Mouse (Mus musculus) telencephalon, adult 2 months (tissue): ENCODE results near the gene Dis3l.
A peak's percentile ranks its signal among the peaks of the same experiment; 100 is the strongest.
"Not testable (repeated sequence)": the region's sequence is repeated elsewhere in the genome, so short reads cannot be mapped to it uniquely, and the experiment has no call there.

Source experiments
- DNase-seq: peaks from one replicate; pipeline ENCODE4 v3.0.0-alpha.2; 2011; ENCODE audit warnings: low read depth, low spot score

The Dis3l gene

GRCm38 (mm10) chr9:64316986-64317385 lies 24.1 kb downstream of the Dis3l start:
- DNase-seq: no peak

DNA sequence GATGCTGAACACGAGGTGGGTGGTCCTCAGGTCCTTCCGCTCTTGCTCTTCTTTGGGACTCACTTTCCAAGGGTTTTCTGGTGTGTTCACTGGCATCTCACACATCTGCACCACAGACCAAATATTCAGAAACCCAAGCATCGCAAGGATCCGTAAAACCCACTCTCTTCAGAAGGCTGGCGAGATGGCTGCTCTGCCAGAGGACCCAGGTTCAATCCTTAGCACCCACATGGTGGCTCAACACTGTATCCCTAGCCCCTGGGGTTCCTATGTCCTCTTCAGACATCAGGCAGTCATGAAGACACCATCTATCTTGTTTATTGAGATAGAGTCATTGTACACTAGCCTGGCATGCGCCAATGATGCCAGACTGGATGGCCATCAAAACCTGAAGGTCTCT lies 26.4 kb downstream of the Dis3l start:
- no peak for DNase-seq

GRCm38 (mm10) chr9:64312128-64312527 lies 29.0 kb downstream of the Dis3l start:
- no peak for DNase-seq

DNA sequence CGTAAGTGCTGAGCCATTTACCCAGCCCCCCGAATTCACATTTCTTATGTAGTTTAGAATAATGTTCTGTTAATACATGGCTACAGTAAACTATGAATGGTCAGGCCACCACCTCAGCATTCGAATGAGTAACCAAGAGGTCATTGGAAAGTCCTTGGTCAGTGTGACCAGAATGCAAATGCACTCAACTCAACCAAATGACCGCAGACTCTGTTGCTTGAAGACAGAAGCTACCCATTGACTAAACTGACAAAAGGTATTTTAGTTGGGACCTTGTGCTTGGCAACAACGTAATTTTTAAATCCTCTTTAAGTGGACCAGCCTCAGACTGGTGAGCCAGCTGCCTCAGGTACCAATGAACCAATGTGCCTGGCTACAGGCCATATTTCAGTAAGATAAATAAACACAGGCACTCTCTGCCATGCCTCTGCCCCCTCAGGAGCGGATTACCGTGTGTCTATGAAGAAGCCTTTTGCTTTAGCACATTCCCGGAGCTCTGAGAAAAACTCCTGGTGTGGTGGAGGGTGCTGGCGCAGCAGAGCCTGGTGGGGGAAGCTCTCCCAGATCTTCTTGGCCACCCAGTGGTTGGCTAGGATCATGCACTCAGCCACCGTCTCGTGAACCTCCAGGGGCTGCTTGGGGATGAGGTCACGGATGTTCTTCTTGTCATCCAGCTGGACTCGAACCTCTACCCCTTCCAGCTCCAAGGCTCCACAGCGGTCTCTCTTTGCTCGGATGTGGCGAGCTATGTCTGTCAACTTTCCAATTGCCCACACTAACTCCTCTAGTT lies 29.9 kb downstream of the Dis3l start:
- no peak for DNase-seq

- DNase-seq: no peak
Observed at GRCm38 (mm10) chr9:64306476-64307312, 34.4 kb downstream of the Dis3l start.

- DNase-seq: not testable (repeated sequence)
Observed at GRCm38 (mm10) chr9:64303086-64303485, 38.0 kb downstream of the Dis3l start.

DNA sequence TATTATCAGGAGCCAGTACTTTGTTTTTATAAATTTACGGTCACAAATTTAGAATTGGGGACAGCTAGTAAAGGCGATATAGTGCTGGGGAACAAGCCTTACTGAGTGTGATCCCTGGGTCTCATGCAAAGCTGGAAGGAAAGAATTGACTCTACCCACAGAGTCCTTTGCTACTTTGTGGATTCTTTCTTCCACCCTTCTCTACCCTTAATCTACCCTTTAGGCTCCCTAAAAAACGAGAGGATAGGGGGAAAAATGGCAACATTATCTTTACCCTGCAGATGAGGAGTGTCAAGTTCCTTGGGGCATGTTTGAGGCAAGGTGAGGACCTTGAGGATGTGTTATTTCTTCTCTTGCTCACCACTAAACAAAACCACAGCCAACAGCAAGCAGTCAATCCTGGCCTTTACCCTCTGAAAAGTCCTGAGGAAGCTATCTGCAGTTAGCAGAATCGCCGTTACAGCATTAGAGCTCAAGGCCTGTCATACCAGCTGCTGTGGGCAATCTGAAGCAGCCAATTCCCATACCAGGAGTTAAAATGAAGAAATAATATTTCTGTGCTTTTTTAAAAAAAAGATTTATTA lies 58.6 kb downstream of the Dis3l start:
- DNase-seq: no peak

DNA sequence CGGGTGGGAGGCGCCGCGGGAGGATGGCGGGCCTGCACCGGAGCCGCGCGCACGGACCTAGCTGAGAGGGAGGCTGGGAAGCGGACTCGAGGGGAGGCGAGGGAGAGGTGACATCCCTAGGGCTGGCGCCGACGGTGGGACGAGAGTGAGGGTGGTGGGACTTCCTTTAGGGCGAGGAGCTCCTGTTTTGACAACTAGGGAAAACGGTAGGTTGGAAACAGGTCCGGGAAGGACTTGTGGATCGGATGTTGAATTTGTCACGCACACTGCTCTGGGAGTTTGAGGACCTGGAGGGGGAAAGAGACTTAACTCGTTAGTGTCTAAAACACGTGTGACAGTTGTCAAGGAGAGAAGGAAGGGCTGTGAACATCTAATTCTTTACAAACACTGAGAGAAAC lies 59.3 kb downstream of the Dis3l start:
- peak; percentile 1 for DNase-seq

DNA sequence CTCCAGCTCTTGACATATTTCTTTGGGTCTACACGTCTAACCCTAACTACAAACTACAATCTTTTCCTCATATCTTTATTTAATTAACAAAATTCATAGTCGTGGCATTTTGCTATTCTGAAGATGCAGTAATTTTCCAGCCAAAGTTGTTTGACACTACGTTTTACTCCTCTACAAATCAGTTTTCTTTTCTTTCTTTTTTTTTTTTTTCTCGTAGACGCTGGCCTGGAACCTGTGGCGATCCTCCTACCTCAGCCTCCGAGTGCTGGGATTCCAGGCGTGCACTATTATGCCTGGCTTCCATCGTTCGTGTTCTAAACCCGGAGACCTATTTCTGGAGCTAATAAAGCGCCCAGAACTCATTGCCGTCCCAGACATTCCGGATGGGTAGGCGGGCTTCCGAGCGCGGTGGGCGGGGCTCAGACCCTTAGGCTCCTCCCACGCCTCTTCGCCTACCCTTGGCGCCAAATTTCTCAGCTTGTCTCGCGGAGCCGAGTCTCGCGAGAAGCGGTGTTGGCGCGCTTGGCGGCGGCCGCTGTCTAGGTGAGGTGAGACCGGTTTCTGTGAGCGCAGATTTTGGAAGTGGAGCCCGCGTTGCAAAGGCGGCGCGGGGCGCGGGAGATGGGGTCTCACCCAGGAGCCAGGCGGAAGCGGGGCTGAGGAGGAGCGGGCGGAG lies 59.8 kb downstream of the Dis3l start, which contains the start of gene Tipin:
Gene Tipin (plus strand): TSS at position 477 of the 676 bp plus-strand sequence.
- DNase-seq: peak; percentile 86

DNA sequence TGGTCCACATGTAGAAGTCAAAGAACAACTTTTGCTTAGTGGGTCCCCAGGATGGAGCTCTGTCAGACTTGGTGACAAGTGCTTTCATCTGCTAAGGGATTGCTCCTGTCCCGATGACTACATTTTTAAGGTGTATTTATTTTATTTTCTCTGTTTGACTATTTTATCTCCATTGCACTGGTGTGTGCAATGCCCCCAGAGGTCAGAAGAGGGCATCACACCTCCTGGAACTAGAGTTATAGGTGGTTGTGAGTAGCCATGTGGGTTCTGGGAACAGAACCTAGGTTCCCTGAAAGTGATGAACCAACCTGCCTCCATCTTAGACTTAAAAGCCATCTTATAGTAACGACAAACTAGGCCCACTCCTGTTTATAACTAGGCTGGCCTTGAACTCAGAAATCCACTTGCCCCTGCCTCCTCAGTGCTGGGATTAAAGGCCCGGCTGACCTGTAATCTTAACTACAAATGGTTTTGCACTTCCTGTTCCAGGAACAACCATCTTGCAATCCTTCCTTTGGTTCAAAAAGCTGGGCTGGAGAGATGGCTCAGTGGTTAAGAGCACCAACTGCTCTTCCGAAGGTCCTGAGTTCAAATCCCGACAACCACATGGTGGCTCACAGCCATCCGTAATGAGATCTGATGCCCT lies 62.3 kb downstream of the Dis3l start:
- DNase-seq: no peak

DNA sequence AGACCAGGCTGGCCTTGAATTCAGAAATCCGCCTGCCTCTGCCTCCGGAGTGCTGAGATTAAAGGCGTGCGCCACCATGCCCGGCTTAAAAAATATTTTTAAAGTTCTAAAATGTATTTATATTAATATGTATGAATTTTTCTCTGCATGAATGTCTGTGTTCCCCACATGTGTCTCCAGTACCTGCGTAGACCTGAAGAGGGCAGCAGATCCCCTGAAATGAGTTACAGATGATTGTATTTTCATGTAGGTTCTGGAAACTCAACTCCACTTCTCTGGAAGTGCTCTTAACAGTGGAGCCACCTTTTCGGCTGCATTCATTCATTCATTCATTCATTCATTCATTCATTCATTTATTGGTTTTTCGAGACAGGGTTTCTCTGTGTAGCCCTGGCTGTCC lies 63.4 kb downstream of the Dis3l start:
- no peak for DNase-seq

DNA sequence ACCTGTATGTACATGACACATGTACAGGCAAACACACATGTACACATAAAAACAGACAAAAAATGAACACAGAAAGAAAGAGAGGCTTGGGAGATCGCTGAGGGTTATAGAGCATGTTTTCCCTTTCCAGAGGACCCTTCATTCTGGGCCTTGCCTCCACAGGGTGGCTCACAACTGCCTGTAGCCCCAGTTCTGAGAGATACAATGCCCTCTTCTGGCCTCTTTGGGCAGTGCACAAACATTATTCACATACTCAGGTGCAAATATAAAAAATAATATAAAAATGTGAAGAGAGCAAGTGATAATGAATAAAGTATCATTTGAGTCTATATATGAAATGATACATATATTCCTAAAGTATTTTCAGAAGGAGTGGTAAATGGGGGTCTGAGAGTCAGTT lies 66.2 kb downstream of the Dis3l start:
- DNase-seq: no peak

DNA sequence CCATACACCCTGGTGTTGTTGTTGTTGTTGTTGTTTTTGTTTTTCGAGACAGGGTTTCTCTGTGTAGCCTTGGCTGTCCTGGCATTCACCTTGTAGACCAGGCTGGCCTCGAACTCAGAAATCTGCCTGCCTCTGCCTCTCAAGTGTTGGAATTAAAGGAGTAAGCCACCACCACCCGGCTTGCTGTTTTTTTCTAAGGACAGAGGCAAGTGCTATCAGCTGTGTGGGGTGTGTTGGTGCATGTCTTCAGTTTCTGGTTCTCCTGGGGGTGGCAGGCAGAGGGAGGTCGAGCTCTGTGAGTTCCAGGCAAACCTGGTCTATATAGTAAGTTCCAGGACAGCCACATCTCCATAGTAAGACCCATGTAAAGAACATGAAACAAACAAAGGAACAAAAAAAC lies 66.8 kb downstream of the Dis3l start:
- no peak for DNase-seq

- DNase-seq: no peak
Observed at GRCm38 (mm10) chr9:64273757-64274156, 67.3 kb downstream of the Dis3l start.

DNA sequence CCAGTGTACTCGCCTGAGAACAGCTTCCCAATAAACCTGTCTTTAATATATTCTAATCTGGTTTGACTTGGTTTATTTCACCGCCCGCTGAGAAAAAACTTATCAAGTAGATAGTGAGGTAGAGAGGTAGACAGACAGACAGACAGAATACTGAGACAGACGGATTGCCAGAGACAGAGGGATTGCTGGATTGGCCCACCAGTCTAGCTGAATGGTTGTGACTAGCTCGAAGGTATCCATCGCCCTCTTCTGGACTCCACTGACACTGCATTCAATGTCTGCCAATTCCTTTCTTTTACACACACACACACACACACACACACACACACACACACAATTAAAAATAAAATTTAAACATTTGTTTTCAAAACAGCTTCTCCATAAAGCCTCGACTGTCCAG lies 68.5 kb downstream of the Dis3l start:
- no peak for DNase-seq

DNA sequence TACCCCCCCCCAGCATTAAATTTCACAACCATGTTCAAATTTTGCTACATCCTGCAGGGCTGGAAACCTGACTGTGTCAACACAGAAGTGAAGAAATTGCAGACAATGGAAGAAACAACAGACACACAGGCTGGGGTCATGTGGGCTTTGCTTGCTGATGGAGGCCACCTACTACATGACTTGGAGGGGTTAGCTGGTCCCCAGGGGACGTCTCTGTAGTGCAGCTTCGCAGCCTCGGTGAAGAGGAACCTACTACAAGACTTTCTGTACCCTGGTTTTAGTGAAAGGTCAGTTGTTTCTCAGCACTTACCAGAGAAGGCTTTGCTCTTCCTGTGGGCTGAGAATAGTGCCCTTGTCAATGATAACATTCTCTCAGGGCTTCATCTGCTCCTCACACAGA lies 69.8 kb downstream of the Dis3l start:
- DNase-seq: no peak

GRCm38 (mm10) chr9:64268836-64269235 lies 72.3 kb downstream of the Dis3l start:
- not testable (repeated sequence) for DNase-seq

DNA sequence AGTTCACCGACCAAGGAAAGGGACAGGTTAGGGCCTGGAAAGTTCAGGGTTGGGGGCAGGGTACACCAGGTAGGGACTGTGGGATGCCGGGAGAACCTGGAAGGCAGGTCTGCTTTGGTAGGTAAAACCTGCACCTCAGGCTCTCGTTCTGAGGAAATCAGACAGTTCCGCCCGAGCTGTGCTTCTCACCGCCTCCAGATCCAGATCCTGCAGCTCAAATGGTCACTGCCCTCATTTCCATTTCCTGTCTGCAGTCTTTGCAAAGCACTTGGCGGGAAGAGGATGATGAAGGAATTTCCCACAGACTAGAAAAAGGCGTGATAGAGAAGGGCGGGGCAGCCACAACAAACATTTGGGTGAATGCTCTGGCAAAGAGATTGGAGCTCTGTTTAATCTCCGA lies 72.9 kb downstream of the Dis3l start:
- no peak for DNase-seq

DNA sequence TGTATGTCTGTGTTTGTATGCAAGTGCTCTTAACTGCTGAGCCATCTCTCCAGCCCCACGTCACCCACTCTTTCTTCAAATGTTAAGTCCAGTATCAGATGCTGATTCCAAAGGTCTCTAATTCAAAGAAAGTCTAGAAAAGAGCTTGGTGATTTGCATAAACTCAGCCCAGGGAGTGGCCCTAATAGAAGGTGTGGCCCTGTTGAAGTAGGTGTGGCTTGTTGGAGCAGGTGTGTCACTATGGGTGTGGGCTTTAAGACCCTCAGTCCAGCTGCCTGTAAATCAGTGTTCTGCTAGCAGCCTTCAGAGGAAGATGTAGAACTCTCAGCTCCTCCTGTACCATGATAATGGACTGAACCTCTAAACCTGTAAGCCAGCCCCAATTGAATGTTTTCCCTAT lies 73.9 kb downstream of the Dis3l start:
- DNase-seq: no peak

GRCm38 (mm10) chr9:64264813-64265212 lies 76.3 kb downstream of the Dis3l start:
- DNase-seq: no peak

- DNase-seq: no peak
Observed at GRCm38 (mm10) chr9:64261023-64261422, 80.1 kb downstream of the Dis3l start.
